Mouse (Mus musculus) brown adipose tissue, adult 24 weeks (tissue): Measurements from ENCODE around the gene Paqr4. TPM values are rescaled to one million over a fixed set of nuclear protein-coding genes. Genes with fewer than 3 reads are reported as not detected.

ENCODE experiments used
- polyA plus RNA-seq: library from polyadenylated mRNA; stranded (reverse); fragments of >200 nt; gene quantifications from 2 replicates; pipeline ENCODE4 v1.2.4, GENCODE M21; 2012; ENCODE audit not compliant: missing spikeins, insufficient read depth, insufficient read length

The Paqr4 gene
- polyA plus RNA-seq, 1 experiment, result 4.0 TPM

Other genes with a start within 250 kb of the Paqr4 start
- 3.4 and 4.6 TPM in 2 replicates for gene Zfp213, start 176.6 kb downstream of the Paqr4 start, polyA plus RNA-seq
- gene Zfp13, start 141.4 kb downstream of the Paqr4 start, polyA plus RNA-seq, result 1.8 and 3.7 TPM in 2 replicates
- not detected in 2 replicates for gene Zscan10, start 140.0 kb downstream of the Paqr4 start, polyA plus RNA-seq
- gene Mmp25, start 95.6 kb downstream of the Paqr4 start, polyA plus RNA-seq, result not detected in 2 replicates
- gene Bicdl2, start 80.4 kb downstream of the Paqr4 start, polyA plus RNA-seq, result not detected in 2 replicates
- gene Hcfc1r1, start 67.3 kb downstream of the Paqr4 start, polyA plus RNA-seq, result 284 and 292 TPM in 2 replicates
- gene Thoc6, start 67.0 kb downstream of the Paqr4 start, polyA plus RNA-seq, result 13.0 and 16.3 TPM in 2 replicates
- gene Tnfrsf12a, start 63.4 kb downstream of the Paqr4 start, polyA plus RNA-seq, result 20.5 and 40.5 TPM in 2 replicates
- gene Cldn6, start 61.6 kb downstream of the Paqr4 start, polyA plus RNA-seq, result not detected in 2 replicates
- gene Cldn9, start 56.8 kb downstream of the Paqr4 start, polyA plus RNA-seq, result not detected in 2 replicates
- gene 1520401A03Rik, start 18.1 kb downstream of the Paqr4 start, polyA plus RNA-seq, result not detected in 2 replicates
- 1.8 TPM in 1 of 2 replicates, not detected in the other for gene Pkmyt1, start 14.5 kb downstream of the Paqr4 start, polyA plus RNA-seq
- gene Kremen2, start 5.0 kb upstream of the Paqr4 start, polyA plus RNA-seq, result not detected in 2 replicates
- gene Flywch1, start 30.7 kb upstream of the Paqr4 start, polyA plus RNA-seq, result 25.8 and 26.8 TPM in 2 replicates
- 2.8 and 8.2 TPM in 2 replicates for gene Flywch2, start 45.2 kb upstream of the Paqr4 start, polyA plus RNA-seq
- 86.7 and 109 TPM in 2 replicates for gene Srrm2, start 49.7 kb upstream of the Paqr4 start, polyA plus RNA-seq
- gene Elob, start 88.3 kb upstream of the Paqr4 start, polyA plus RNA-seq, result 378 and 510 TPM in 2 replicates
- gene Prss33, start 95.2 kb upstream of the Paqr4 start, polyA plus RNA-seq, result not detected in 2 replicates
- gene Prss32, start 103.0 kb upstream of the Paqr4 start, polyA plus RNA-seq, result not detected in 2 replicates
- not detected in 2 replicates for gene Prss41, start 103.3 kb upstream of the Paqr4 start, polyA plus RNA-seq
- gene Prss21, start 127.2 kb upstream of the Paqr4 start, polyA plus RNA-seq, result not detected in 2 replicates
- gene Dcpp1, start 140.0 kb upstream of the Paqr4 start, polyA plus RNA-seq, result not detected in 2 replicates
- not detected in 2 replicates for gene Dcpp2, start 140.0 kb upstream of the Paqr4 start, polyA plus RNA-seq
- not detected in 2 replicates for gene Dcpp3, start 176.6 kb upstream of the Paqr4 start, polyA plus RNA-seq
- gene Sbp, start 200.8 kb upstream of the Paqr4 start, polyA plus RNA-seq, result not detected in 2 replicates
- not detected in 2 replicates for gene Sbpl, start 214.4 kb upstream of the Paqr4 start, polyA plus RNA-seq
- not detected in 2 replicates for gene Prss30, start 239.7 kb upstream of the Paqr4 start, polyA plus RNA-seq